Mouse (Mus musculus) neutrophil, adult 83 days (primary cell): ENCODE results near the gene Cldn15. TPM values are rescaled to one million over a fixed set of nuclear protein-coding genes. Genes with fewer than 3 reads are reported as not detected.

Experiments used
- total RNA-seq, 2 experiments: library from RNA; stranded (reverse); gene quantifications; one replicate each; pipeline ENCODE4 v1.2.4; 2023

Cldn15 gene
- total RNA-seq: 10 to 100 TPM; 47.5 to 57.3 TPM

GRCm38 (mm10) chr5:136966331-136966730, at the start of gene Cldn15:
TSS of gene Cldn15 (plus strand) at chr5:136966616.

GRCm38 (mm10) chr5:136953015-136953414, 13.4 kb upstream of the Cldn15 start, which contains the start of gene Fis1:
TSS of gene Fis1 (plus strand) at chr5:136953275.

GRCm38 (mm10) chr5:136986695-136987137, 20.3 kb downstream of the Cldn15 start, which contains the start of gene Plod3:
TSS of gene Plod3 (plus strand) at chr5:136987019.

GRCm38 (mm10) chr5:136987934-136988271, 21.5 kb downstream of the Cldn15 start, which contains the start of gene Znhit1:
TSS of gene Znhit1 (minus strand) at chr5:136988021.

Other genes with a start within 250 kb of the Cldn15 start
- gene Col26a1, start 83.4 kb upstream of the Cldn15 start, total RNA-seq: not detected
- 1 to 10 TPM; 2.6 to 6.0 TPM for gene Ift22, start 58.5 kb upstream of the Cldn15 start, total RNA-seq
- gene Fis1, start 13.3 kb upstream of the Cldn15 start, total RNA-seq: 100 to 1,000 TPM; 193 to 219 TPM
- gene Plod3, start 20.4 kb downstream of the Cldn15 start, total RNA-seq: 100 to 1,000 TPM in 1 of 2 experiments, 10 to 100 TPM in 1; 94.6 to 114 TPM
- gene Znhit1, start 21.4 kb downstream of the Cldn15 start, total RNA-seq: 10 to 100 TPM; 83.2 to 88.3 TPM
- not detected for gene Vgf, start 59.8 kb downstream of the Cldn15 start, total RNA-seq
- 10 to 100 TPM; 34.6 to 42.4 TPM for gene Ap1s1, start 79.5 kb downstream of the Cldn15 start, total RNA-seq
- gene Serpine1, start 105.7 kb downstream of the Cldn15 start, total RNA-seq: under 1 TPM in 1 of 2 experiments, not detected in 1; 0.28 TPM
- gene Trim56, start 149.6 kb downstream of the Cldn15 start, total RNA-seq: 10 to 100 TPM; 32.8 to 36.3 TPM
- not detected for gene Muc3, start 182.7 kb downstream of the Cldn15 start, total RNA-seq
- gene Muc3a, start 245.8 kb downstream of the Cldn15 start, total RNA-seq: 1 to 10 TPM; 1.7 to 2.9 TPM